ENCODE assay signal across 8 mouse cellular contexts in genomic region chr7:98838729-98839141, GRCm38 (mm10). TPM values are rescaled to one million over a fixed set of nuclear protein-coding genes. Genes with fewer than 3 reads are reported as not detected.
DNase-seq lines count a peak whose midpoint lies in the region; ATAC-seq lines count a peak whose summit lies in the region.

No protein-coding gene starts in this region.

- peak; percentile 72 to 75 for DNase-seq in adrenal gland, postnatal 36 days
- DNase-seq in lung, postnatal 14 days, result peak; percentile 70

- H3K27ac ChIP-seq in kidney, embryonic 15.5 days, result 0 out of 2 replicates have a peak overlapping the region, but pooled peaks have one; percentile 29
- no peak overlapping the region for H3K27ac ChIP-seq in stomach, embryonic 15.5 days

- under 1% methylated on average over 48 of the region's 48 CpGs for WGBS in kidney, embryonic 15.5 days
- WGBS in stomach, embryonic 15.5 days, result under 1% methylated on average over 47 of the region's 48 CpGs

- H3K9ac ChIP-seq in kidney, embryonic 15.5 days, result peak overlapping the region; percentile 51
- H3K9ac ChIP-seq in stomach, embryonic 15.5 days, result 0 out of 2 replicates have a peak overlapping the region, but pooled peaks have one; percentile 27

- peak overlapping the region; percentile 71 for H3K4me3 ChIP-seq in megakaryocyte, embryonic 14.5 days (replicated peaks)
- H3K4me3 ChIP-seq in kidney, embryonic 15.5 days (replicated peaks), result peak overlapping the region; percentile 63
- peak overlapping the region; percentile 50 for H3K4me3 ChIP-seq in stomach, embryonic 15.5 days (replicated peaks)

- peak overlapping the region; percentile 96 for H3K4me2 ChIP-seq in kidney, embryonic 15.5 days
- H3K4me2 ChIP-seq in stomach, embryonic 15.5 days, result peak overlapping the region; percentile 96

- H3K36me3 ChIP-seq in megakaryocyte, embryonic 14.5 days (replicated peaks; ENCODE audit: low read length), result no peaks in the 10 kb centered on the region
- no peaks in the 10 kb centered on the region for H3K36me3 ChIP-seq in kidney, embryonic 15.5 days
- H3K36me3 ChIP-seq in stomach, embryonic 15.5 days, result no peaks in the 10 kb centered on the region

- H3K9me3 ChIP-seq in megakaryocyte, embryonic 14.5 days, result no peaks in the 10 kb centered on the region
- H3K9me3 ChIP-seq in kidney, embryonic 15.5 days (replicated peaks), result no peaks in the 10 kb centered on the region
- no peaks in the 10 kb centered on the region for H3K9me3 ChIP-seq in stomach, embryonic 15.5 days

- H3K27me3 ChIP-seq in megakaryocyte, embryonic 14.5 days (replicated peaks), result peaks cover 100% of the 10 kb centered on the region
- peaks cover 93% of the 10 kb centered on the region for H3K27me3 ChIP-seq in kidney, embryonic 15.5 days
- H3K27me3 ChIP-seq in stomach, embryonic 15.5 days (replicated peaks), result peaks cover 50% of the 10 kb centered on the region

- H3K4me1 ChIP-seq in megakaryocyte, embryonic 14.5 days, result peaks cover 55% of the 10 kb centered on the region
- H3K4me1 ChIP-seq in kidney, embryonic 15.5 days, result peaks cover 84% of the 10 kb centered on the region
- peaks cover 52% of the 10 kb centered on the region for H3K4me1 ChIP-seq in stomach, embryonic 15.5 days

- ATAC-seq in megakaryocyte, adult 5-6 weeks (ENCODE audit: poor library complexity, severe bottlenecking), result no peak
- peak; percentile 11; the same call in 1 of the 2 replicates for ATAC-seq in granulocyte monocyte progenitor cell, adult 5-6 weeks (replicated peaks; ENCODE audit: poor library complexity, severe bottlenecking)
- peak; percentile 43 for ATAC-seq in kidney, embryonic 15.5 days (replicated peaks; ENCODE audit: low FRiP score)
- peak; percentile 52; the same call in 1 of the 2 replicates for ATAC-seq in stomach, embryonic 15.5 days (ENCODE audit: insufficient read depth, low FRiP score, low read depth)
- ATAC-seq in erythroid progenitor cell, adult 5-6 weeks (replicated peaks; ENCODE audit: low FRiP score, poor library complexity, severe bottlenecking), result no peak

RNA-seq across cellular contexts. Expression of gene Wnt11, which starts 3.8 kb away (rescaled TPM):
- 1.6 and 9.0 TPM in 2 replicates for polyA plus RNA-seq in megakaryocyte, embryonic 14.5 days (2012; ENCODE audit: insufficient read depth, low replicate concordance)
- total RNA-seq in megakaryocyte, adult 5-6 weeks (2015), result 0.05 TPM in 1 of 2 replicates, not detected in the other
- total RNA-seq in megakaryocyte, adult 5-6 weeks (2017), result 0.15 TPM in 1 of 2 replicates, not detected in the other
- 1 to 10 TPM; 2.6 to 3.6 TPM for total RNA-seq in adrenal gland, postnatal 36 days (2021)
- not detected in 2 replicates for total RNA-seq in granulocyte monocyte progenitor cell, adult 5-6 weeks (2014; fragmentation: Nextera tagmentation)
- total RNA-seq in granulocyte monocyte progenitor cell, adult 5-6 weeks (2017), result not detected in 2 replicates
- polyA plus RNA-seq in kidney, embryonic 15.5 days (2015; fragmentation: Nextera tagmentation; extraction: Ambion mirVana), result 35.5 and 36.9 TPM in 2 replicates
- 3.8 and 5.5 TPM in 2 replicates for polyA plus RNA-seq in stomach, embryonic 15.5 days (2015; fragmentation: Nextera tagmentation; extraction: Ambion mirVana)
- not detected in 2 replicates for total RNA-seq in erythroid progenitor cell, adult 5-6 weeks (2015; ENCODE audit: low replicate concordance)
- total RNA-seq in erythroid progenitor cell, adult 5-6 weeks (2017; ENCODE audit: low replicate concordance), result not detected in 2 replicates

Comparison
In these comparisons a context has a peak if more than half of its experiments do, and no peak if none do; other contexts are left out.
1. ATAC-seq: peak in granulocyte monocyte progenitor cell, adult 5-6 weeks (single experiment), kidney, embryonic 15.5 days (single experiment) and stomach, embryonic 15.5 days (single experiment); none in megakaryocyte, adult 5-6 weeks (single experiment) and erythroid progenitor cell, adult 5-6 weeks (single experiment).
2. Peak in every context shown above with its lines, with median percentiles within 50 percentile points of each other: H3K4me3 ChIP-seq.